Mouse (Mus musculus): Measurements from ENCODE around the gene Ptbp3. TPM values are rescaled to one million over a fixed set of nuclear protein-coding genes. Genes with fewer than 3 reads are reported as not detected.
"Not testable (repeated sequence)": the region's sequence is repeated elsewhere in the genome, so short reads cannot be mapped to it uniquely, and the experiment has no call there.

Ptbp3 gene
- polyA plus RNA-seq, 1 experiment, result 10.9 TPM

- Histone ChIP-seq H3K36me3 (ENCODE audit: control insufficient read depth, insufficient read depth) (no peaks in the 10 kb centered on the region), H3K27me3 (ENCODE audit: control insufficient read depth, insufficient read depth, insufficient read length) (no peaks in the 10 kb centered on the region), H3K79me3 (ENCODE audit: low read depth) (no peaks in the 10 kb centered on the region), H3K79me2 (ENCODE audit: control insufficient read depth, insufficient read depth) (no peaks in the 10 kb centered on the region), H3ac (ENCODE audit: control insufficient read depth, insufficient read length, low read depth) (no peak overlapping the region), H3K4me3 (ENCODE audit: insufficient read depth, poor library complexity, severe bottlenecking) (no peak overlapping the region)
- no peak for TF ChIP-seq FOSL1 (IDR thresholded peaks at IDR 0.05; ENCODE audit: insufficient read depth, low read length, poor library complexity, severe bottlenecking)
- TF ChIP-seq MYOD1 (IDR thresholded peaks at IDR 0.05; ENCODE audit: control insufficient read depth, insufficient read length, low read depth), result no peak
- no peak for TF ChIP-seq USF1 (IDR thresholded peaks at IDR 0.05; ENCODE audit: low read depth)
- no peak for TF ChIP-seq MAX (IDR thresholded peaks at IDR 0.05)
- TF ChIP-seq CTCF (IDR thresholded peaks at IDR 0.05; ENCODE audit: control insufficient read depth, insufficient read depth, insufficient read length), result no peak
- TF ChIP-seq CEBPB (IDR thresholded peaks at IDR 0.05; ENCODE audit: low read depth), result no peak
- no peak for TF ChIP-seq MYOG (IDR thresholded peaks at IDR 0.05; ENCODE audit: control insufficient read depth, extremely low read depth, insufficient read length)
Observed at GRCm38 (mm10) chr4:59564128-59564527, 15.0 kb upstream of the Ptbp3 start.

GRCm38 (mm10) chr4:59560141-59560540, 11.0 kb upstream of the Ptbp3 start:
- TF ChIP-seq CEBPB (IDR thresholded peaks at IDR 0.05; ENCODE audit: low read depth), result no peak
- no peak for TF ChIP-seq USF1 (IDR thresholded peaks at IDR 0.05; ENCODE audit: low read depth)
- Histone ChIP-seq H3K79me2 (ENCODE audit: control insufficient read depth, insufficient read depth) (no peaks in the 10 kb centered on the region), H3K36me3 (ENCODE audit: control insufficient read depth, insufficient read depth) (no peaks in the 10 kb centered on the region), H3K4me3 (ENCODE audit: insufficient read depth, poor library complexity, severe bottlenecking) (no peak overlapping the region), H3K27me3 (ENCODE audit: control insufficient read depth, insufficient read depth, insufficient read length) (no peaks in the 10 kb centered on the region), H3ac (ENCODE audit: control insufficient read depth, insufficient read length, low read depth) (no peak overlapping the region), H3K79me3 (ENCODE audit: low read depth) (no peaks in the 10 kb centered on the region)

GRCm38 (mm10) chr4:59558096-59558720, 9.0 kb upstream of the Ptbp3 start:
- no peak for TF ChIP-seq FOSL1 (IDR thresholded peaks at IDR 0.05; ENCODE audit: insufficient read depth, low read length, poor library complexity, severe bottlenecking)
- no peak for TF ChIP-seq CTCF (IDR thresholded peaks at IDR 0.05; ENCODE audit: control insufficient read depth, insufficient read depth, insufficient read length)
- no peak for TF ChIP-seq MAX (IDR thresholded peaks at IDR 0.05)
- TF ChIP-seq USF1 (IDR thresholded peaks at IDR 0.05; ENCODE audit: low read depth), result no peak
- no peak for TF ChIP-seq CEBPB (IDR thresholded peaks at IDR 0.05; ENCODE audit: low read depth)
- no peak for TF ChIP-seq MYOD1 (IDR thresholded peaks at IDR 0.05; ENCODE audit: control insufficient read depth, insufficient read length, low read depth)
- TF ChIP-seq MYOG (IDR thresholded peaks at IDR 0.05; ENCODE audit: control insufficient read depth, extremely low read depth, insufficient read length), result no peak
- no peaks in the 10 kb centered on the region for H3K79me2 ChIP-seq (ENCODE audit: control insufficient read depth, insufficient read depth)
- H3K27me3 ChIP-seq (ENCODE audit: control insufficient read depth, insufficient read depth, insufficient read length), result no peaks in the 10 kb centered on the region
- H3K36me3 ChIP-seq (ENCODE audit: control insufficient read depth, insufficient read depth), result no peaks in the 10 kb centered on the region
- no peak overlapping the region for H3ac ChIP-seq (ENCODE audit: control insufficient read depth, insufficient read length, low read depth)
- H3K4me3 ChIP-seq (ENCODE audit: insufficient read depth, poor library complexity, severe bottlenecking), result no peak overlapping the region
- no peaks in the 10 kb centered on the region for H3K79me3 ChIP-seq (ENCODE audit: low read depth)

GRCm38 (mm10) chr4:59557343-59557742, 8.2 kb upstream of the Ptbp3 start:
- H3ac ChIP-seq (ENCODE audit: control insufficient read depth, insufficient read length, low read depth); H3K36me3 ChIP-seq (ENCODE audit: control insufficient read depth, insufficient read depth); H3K79me3 ChIP-seq (ENCODE audit: low read depth); H3K4me3 ChIP-seq (ENCODE audit: insufficient read depth, poor library complexity, severe bottlenecking); H3K79me2 ChIP-seq (ENCODE audit: control insufficient read depth, insufficient read depth); H3K27me3 ChIP-seq (ENCODE audit: control insufficient read depth, insufficient read depth, insufficient read length): not testable (repeated sequence)

GRCm38 (mm10) chr4:59555177-59555576, 6.0 kb upstream of the Ptbp3 start:
- Histone ChIP-seq H3K4me3 (ENCODE audit: insufficient read depth, poor library complexity, severe bottlenecking) (no peak overlapping the region), H3ac (ENCODE audit: control insufficient read depth, insufficient read length, low read depth) (no peak overlapping the region), H3K79me3 (ENCODE audit: low read depth) (no peaks in the 10 kb centered on the region), H3K36me3 (ENCODE audit: control insufficient read depth, insufficient read depth) (no peaks in the 10 kb centered on the region), H3K79me2 (ENCODE audit: control insufficient read depth, insufficient read depth) (no peaks in the 10 kb centered on the region), H3K27me3 (ENCODE audit: control insufficient read depth, insufficient read depth, insufficient read length) (no peaks in the 10 kb centered on the region)
- TF ChIP-seq CTCF (IDR thresholded peaks at IDR 0.05; ENCODE audit: control insufficient read depth, insufficient read depth, insufficient read length), result no peak
- no peak for TF ChIP-seq USF1 (IDR thresholded peaks at IDR 0.05; ENCODE audit: low read depth)
- no peak for TF ChIP-seq CEBPB (IDR thresholded peaks at IDR 0.05; ENCODE audit: low read depth)
- no peak for TF ChIP-seq MYOG (IDR thresholded peaks at IDR 0.05; ENCODE audit: control insufficient read depth, extremely low read depth, insufficient read length)
- TF ChIP-seq MAX (IDR thresholded peaks at IDR 0.05), result no peak
- no peak for TF ChIP-seq MYOD1 (IDR thresholded peaks at IDR 0.05; ENCODE audit: control insufficient read depth, insufficient read length, low read depth)
- no peak for TF ChIP-seq FOSL1 (IDR thresholded peaks at IDR 0.05; ENCODE audit: insufficient read depth, low read length, poor library complexity, severe bottlenecking)

GRCm38 (mm10) chr4:59553576-59553975, 4.4 kb upstream of the Ptbp3 start:
- H3K36me3 ChIP-seq (ENCODE audit: control insufficient read depth, insufficient read depth), result no peaks in the 10 kb centered on the region
- H3K27me3 ChIP-seq (ENCODE audit: control insufficient read depth, insufficient read depth, insufficient read length), result no peaks in the 10 kb centered on the region
- no peak overlapping the region for H3K4me3 ChIP-seq (ENCODE audit: insufficient read depth, poor library complexity, severe bottlenecking)
- H3K79me3 ChIP-seq (ENCODE audit: low read depth), result no peaks in the 10 kb centered on the region
- no peak overlapping the region for H3ac ChIP-seq (ENCODE audit: control insufficient read depth, insufficient read length, low read depth)
- TF ChIP-seq USF1 (IDR thresholded peaks at IDR 0.05; ENCODE audit: low read depth), result no peak
- TF ChIP-seq MAX (IDR thresholded peaks at IDR 0.05), result no peak
- TF ChIP-seq MYOG (IDR thresholded peaks at IDR 0.05; ENCODE audit: control insufficient read depth, extremely low read depth, insufficient read length), result no peak
- no peak for TF ChIP-seq MYOD1 (IDR thresholded peaks at IDR 0.05; ENCODE audit: control insufficient read depth, insufficient read length, low read depth)
- TF ChIP-seq CEBPB (IDR thresholded peaks at IDR 0.05; ENCODE audit: low read depth), result no peak
- TF ChIP-seq CTCF (IDR thresholded peaks at IDR 0.05; ENCODE audit: control insufficient read depth, insufficient read depth, insufficient read length), result no peak
- no peak for TF ChIP-seq FOSL1 (IDR thresholded peaks at IDR 0.05; ENCODE audit: insufficient read depth, low read length, poor library complexity, severe bottlenecking)
- H3K79me2 ChIP-seq (ENCODE audit: control insufficient read depth, insufficient read depth), result peaks cover 5% of the 10 kb centered on the region
